Mouse (Mus musculus): ENCODE data around the gene Zcchc14. TPM values are rescaled to one million over a fixed set of nuclear protein-coding genes. Genes with fewer than 3 reads are reported as not detected.

Zcchc14 gene
- polyA plus RNA-seq, 1 experiment = 11.0 TPM

- TF ChIP-seq CTCF (IDR thresholded peaks at IDR 0.05; ENCODE audit: control insufficient read depth, insufficient read depth, insufficient replicate concordance, low read depth, low read length) (no peak), POLR2A (IDR thresholded peaks at IDR 0.05; ENCODE audit: control insufficient read depth, low read depth, low read length) (no peak)
- no peak overlapping the region for H3K4me3 ChIP-seq (ENCODE audit: control insufficient read depth, low read depth, low read length)
- H3K4me1 ChIP-seq (ENCODE audit: control insufficient read depth, insufficient read depth, low read length) = no peaks in the 10 kb centered on the region
- H3K27me3 ChIP-seq (ENCODE audit: control insufficient read depth, insufficient read depth, low read length) = no peaks in the 10 kb centered on the region
- no peaks in the 10 kb centered on the region; the same call in none of the 2 replicates for H3K36me3 ChIP-seq (ENCODE audit: control insufficient read depth, insufficient read depth, low read length)
- H3K27ac ChIP-seq (ENCODE audit: control insufficient read depth, insufficient read depth, low read depth, low read length) = no peak overlapping the region
These were observed 30.8 kb downstream of the Zcchc14 start for GRCm38 (mm10) chr8:121621879-121622278.

- TF ChIP-seq POLR2A (IDR thresholded peaks at IDR 0.05; ENCODE audit: control insufficient read depth, low read depth, low read length) (no peak), CTCF (IDR thresholded peaks at IDR 0.05; ENCODE audit: control insufficient read depth, insufficient read depth, insufficient replicate concordance, low read depth, low read length) (no peak)
- no peaks in the 10 kb centered on the region for H3K27me3 ChIP-seq (ENCODE audit: control insufficient read depth, insufficient read depth, low read length)
- H3K4me3 ChIP-seq (ENCODE audit: control insufficient read depth, low read depth, low read length) = no peak overlapping the region
- no peak overlapping the region for H3K27ac ChIP-seq (ENCODE audit: control insufficient read depth, insufficient read depth, low read depth, low read length)
- no peaks in the 10 kb centered on the region; the same call in none of the 2 replicates for H3K36me3 ChIP-seq (ENCODE audit: control insufficient read depth, insufficient read depth, low read length)
- H3K4me1 ChIP-seq (ENCODE audit: control insufficient read depth, insufficient read depth, low read length) = no peaks in the 10 kb centered on the region
These were observed 31.7 kb downstream of the Zcchc14 start for GRCm38 (mm10) chr8:121620801-121621516.

GRCm38 (mm10) chr8:121619401-121619995 is 33.2 kb downstream of the Zcchc14 start:
- TF ChIP-seq POLR2A (IDR thresholded peaks at IDR 0.05; ENCODE audit: control insufficient read depth, low read depth, low read length) (no peak), CTCF (IDR thresholded peaks at IDR 0.05; ENCODE audit: control insufficient read depth, insufficient read depth, insufficient replicate concordance, low read depth, low read length) (no peak)
- Histone ChIP-seq H3K4me1 (ENCODE audit: control insufficient read depth, insufficient read depth, low read length) (peaks cover 5% of the 10 kb centered on the region), H3K27ac (ENCODE audit: control insufficient read depth, insufficient read depth, low read depth, low read length) (peak overlapping the region; percentile 36), H3K27me3 (ENCODE audit: control insufficient read depth, insufficient read depth, low read length) (no peaks in the 10 kb centered on the region), H3K4me3 (ENCODE audit: control insufficient read depth, low read depth, low read length) (no peak overlapping the region), H3K36me3 (ENCODE audit: control insufficient read depth, insufficient read depth, low read length) (no peaks in the 10 kb centered on the region; the same call in none of the 2 replicates)

- H3K27me3 ChIP-seq (ENCODE audit: control insufficient read depth, insufficient read depth, low read length) = no peaks in the 10 kb centered on the region
These were observed 39.3 kb downstream of the Zcchc14 start for GRCm38 (mm10) chr8:121613419-121613818.

GRCm38 (mm10) chr8:121609916-121610315 is 42.8 kb downstream of the Zcchc14 start:
- H3K4me3 ChIP-seq (ENCODE audit: control insufficient read depth, low read depth, low read length) = no peak overlapping the region
- H3K27ac ChIP-seq (ENCODE audit: control insufficient read depth, insufficient read depth, low read depth, low read length) = no peak overlapping the region
- TF ChIP-seq POLR2A (IDR thresholded peaks at IDR 0.05; ENCODE audit: control insufficient read depth, low read depth, low read length) = no peak
- TF ChIP-seq CTCF (IDR thresholded peaks at IDR 0.05; ENCODE audit: control insufficient read depth, insufficient read depth, insufficient replicate concordance, low read depth, low read length) = no peak
- H3K36me3 ChIP-seq (ENCODE audit: control insufficient read depth, insufficient read depth, low read length) = no peaks in the 10 kb centered on the region; the same call in none of the 2 replicates
- H3K4me1 ChIP-seq (ENCODE audit: control insufficient read depth, insufficient read depth, low read length) = peaks cover 2% of the 10 kb centered on the region
- no peaks in the 10 kb centered on the region for H3K27me3 ChIP-seq (ENCODE audit: control insufficient read depth, insufficient read depth, low read length)

More at GRCm38 (mm10) chr8:121613419-121613818, 39.3 kb downstream of the Zcchc14 start:
- no peaks in the 10 kb centered on the region; the same call in none of the 2 replicates for H3K36me3 ChIP-seq (ENCODE audit: control insufficient read depth, insufficient read depth, low read length)
- peaks cover 5% of the 10 kb centered on the region for H3K4me1 ChIP-seq (ENCODE audit: control insufficient read depth, insufficient read depth, low read length)
- H3K4me3 ChIP-seq (ENCODE audit: control insufficient read depth, low read depth, low read length) = no peak overlapping the region
- no peak overlapping the region for H3K27ac ChIP-seq (ENCODE audit: control insufficient read depth, insufficient read depth, low read depth, low read length)
- TF ChIP-seq CTCF (IDR thresholded peaks at IDR 0.05; ENCODE audit: control insufficient read depth, insufficient read depth, insufficient replicate concordance, low read depth, low read length) = no peak
- no peak for TF ChIP-seq POLR2A (IDR thresholded peaks at IDR 0.05; ENCODE audit: control insufficient read depth, low read depth, low read length)

GRCm38 (mm10) chr8:121609251-121609650 is 43.5 kb downstream of the Zcchc14 start:
- Histone ChIP-seq H3K4me1 (ENCODE audit: control insufficient read depth, insufficient read depth, low read length) (no peaks in the 10 kb centered on the region), H3K27ac (ENCODE audit: control insufficient read depth, insufficient read depth, low read depth, low read length) (no peak overlapping the region), H3K27me3 (ENCODE audit: control insufficient read depth, insufficient read depth, low read length) (no peaks in the 10 kb centered on the region), H3K4me3 (ENCODE audit: control insufficient read depth, low read depth, low read length) (no peak overlapping the region), H3K36me3 (ENCODE audit: control insufficient read depth, insufficient read depth, low read length) (no peaks in the 10 kb centered on the region; the same call in none of the 2 replicates)
- TF ChIP-seq POLR2A (IDR thresholded peaks at IDR 0.05; ENCODE audit: control insufficient read depth, low read depth, low read length) = no peak
- no peak for TF ChIP-seq CTCF (IDR thresholded peaks at IDR 0.05; ENCODE audit: control insufficient read depth, insufficient read depth, insufficient replicate concordance, low read depth, low read length)

- no peak overlapping the region for H3K27ac ChIP-seq (ENCODE audit: control insufficient read depth, insufficient read depth, low read depth, low read length)
- H3K36me3 ChIP-seq (ENCODE audit: control insufficient read depth, insufficient read depth, low read length) = no peaks in the 10 kb centered on the region; the same call in none of the 2 replicates
- no peaks in the 10 kb centered on the region for H3K4me1 ChIP-seq (ENCODE audit: control insufficient read depth, insufficient read depth, low read length)
- H3K27me3 ChIP-seq (ENCODE audit: control insufficient read depth, insufficient read depth, low read length) = no peaks in the 10 kb centered on the region
- TF ChIP-seq CTCF (IDR thresholded peaks at IDR 0.05; ENCODE audit: control insufficient read depth, insufficient read depth, insufficient replicate concordance, low read depth, low read length) = no peak
- H3K4me3 ChIP-seq (ENCODE audit: control insufficient read depth, low read depth, low read length) = no peak overlapping the region
These were observed 45.0 kb downstream of the Zcchc14 start for GRCm38 (mm10) chr8:121607661-121608060.

Measured in testis, adult 2 months (tissue).